30 mouse cellular contexts compared by ENCODE assay signal in the genomic region with DNA sequence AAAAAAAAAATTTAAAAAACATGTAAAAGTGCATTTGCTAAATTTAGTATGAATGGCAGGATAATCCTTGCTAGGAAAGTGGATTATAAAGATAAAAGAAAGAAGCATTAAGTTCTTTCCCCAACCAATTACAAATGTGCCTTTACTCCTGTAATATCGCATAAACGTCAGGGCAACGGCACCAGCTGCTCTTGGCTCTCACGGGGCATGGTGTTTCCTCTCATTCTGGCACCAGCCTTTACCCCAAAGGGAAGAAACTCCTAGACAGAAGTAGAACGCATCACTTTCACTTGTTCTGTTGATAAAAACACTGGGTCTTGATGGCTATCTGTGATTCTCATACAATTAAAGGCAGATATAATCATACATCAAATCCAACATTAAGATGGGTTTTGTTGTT.
DNase-seq lines count a peak whose midpoint lies in the region; ATAC-seq and TF ChIP-seq lines count a peak whose summit lies in the region.
"Had no signal": no experiment of that assay in that cellular context is flagged by ENCODE, and none has a peak within 500 bp of the region (broad histone marks: within the 10 kb centered on the region; RNA-seq: fewer than 3 reads in every experiment).

No protein-coding gene starts in this region.

- no peak overlapping the region for H3K4me2 ChIP-seq in midbrain, postnatal 0 days (ENCODE audit: low read depth, low read length, poor library complexity, severe bottlenecking)
- no peak overlapping the region for H3K4me2 ChIP-seq in midbrain, embryonic 13.5 days (replicated peaks)
- H3K4me2 ChIP-seq in heart, embryonic 11.5 days: no peak overlapping the region
- H3K4me2 ChIP-seq: embryonic facial prominence, embryonic 15.5 days; forebrain, embryonic 13.5 days; heart, embryonic 15.5 days; hindbrain, embryonic 13.5 days; lung, embryonic 14.5 days; midbrain, embryonic 11.5 days; neural tube, embryonic 15.5 days had no signal

- H3K4me1 ChIP-seq in midbrain, postnatal 0 days (ENCODE audit: insufficient read depth, low read length): no peaks in the 10 kb centered on the region
- no peaks in the 10 kb centered on the region for H3K4me1 ChIP-seq in midbrain, embryonic 13.5 days (replicated peaks)
- H3K4me1 ChIP-seq in heart, embryonic 11.5 days (ENCODE audit: control insufficient read depth, insufficient read depth, low read length): no peaks in the 10 kb centered on the region
- H3K4me1 ChIP-seq: embryonic facial prominence, embryonic 15.5 days; forebrain, embryonic 13.5 days; heart, embryonic 15.5 days; hindbrain, embryonic 13.5 days; neural tube, embryonic 15.5 days had no signal

- H3K27ac ChIP-seq in midbrain, postnatal 0 days (ENCODE audit: low read depth, low read length): no peak overlapping the region
- no peak overlapping the region for H3K27ac ChIP-seq in midbrain, embryonic 13.5 days
- no peak overlapping the region for H3K27ac ChIP-seq in heart, embryonic 11.5 days (ENCODE audit: low read depth, low read length)
- H3K27ac ChIP-seq: embryonic facial prominence, embryonic 15.5 days; forebrain, embryonic 13.5 days; heart, embryonic 15.5 days; hindbrain, embryonic 13.5 days; liver, embryonic 14.5 days; neural tube, embryonic 15.5 days; stomach, postnatal 0 days had no signal

- H3K4me3 ChIP-seq in midbrain, postnatal 0 days (ENCODE audit: low read depth, low read length): no peak overlapping the region
- no peak overlapping the region for H3K4me3 ChIP-seq in midbrain, embryonic 13.5 days (replicated peaks)
- H3K4me3 ChIP-seq in heart, embryonic 11.5 days (ENCODE audit: low read depth, low read length): no peak overlapping the region
- H3K4me3 ChIP-seq: embryonic facial prominence, embryonic 15.5 days; forebrain, embryonic 13.5 days; heart, embryonic 15.5 days; hindbrain, embryonic 13.5 days; neural tube, embryonic 15.5 days had no signal

- no peak for TF ChIP-seq CTCF in midbrain, postnatal 0 days (IDR thresholded peaks at IDR 0.05)

- H3K27me3 ChIP-seq in midbrain, postnatal 0 days (ENCODE audit: insufficient read depth, low read length): no peaks in the 10 kb centered on the region
- H3K27me3 ChIP-seq in midbrain, embryonic 13.5 days: no peaks in the 10 kb centered on the region
- H3K27me3 ChIP-seq in heart, embryonic 11.5 days (ENCODE audit: control insufficient read depth, insufficient read depth, low read length): no peaks in the 10 kb centered on the region
- H3K27me3 ChIP-seq: embryonic facial prominence, embryonic 15.5 days; forebrain, embryonic 13.5 days; heart, embryonic 15.5 days; hindbrain, embryonic 13.5 days; neural tube, embryonic 15.5 days had no signal

- peak; percentile 24 to 43 for DNase-seq in cerebellum, adult 18-20 months
- peak; percentile 13 for DNase-seq in midbrain, postnatal 0 days (ENCODE audit: low spot score)
- peak; percentile 44 to 57 for DNase-seq in cerebellum, postnatal 14 days
- DNase-seq in spleen, postnatal 36 days (ENCODE audit: low spot score in 2 of 2): no peak
- DNase-seq: adrenal gland, adult 8-10 months; gastrocnemius, postnatal 10 days; heart, postnatal 36 days; kidney, adult 9 months; kidney, postnatal 10 days; layer of hippocampus, postnatal 36 days; liver; lung, embryonic 14.5 days; lung, postnatal 14 days; retina, postnatal 1 day; spleen, adult 18-20 months; thymus, adult 18-20 months; thymus, postnatal 25 days had no signal

- no peaks in the 10 kb centered on the region for H3K9me3 ChIP-seq in midbrain, postnatal 0 days (ENCODE audit: low read length)
- H3K9me3 ChIP-seq in midbrain, embryonic 13.5 days: no peaks in the 10 kb centered on the region
- no peaks in the 10 kb centered on the region for H3K9me3 ChIP-seq in heart, embryonic 11.5 days (replicated peaks; ENCODE audit: control insufficient read depth, low read length)
- H3K9me3 ChIP-seq: embryonic facial prominence, embryonic 15.5 days; forebrain, embryonic 13.5 days; G1E; heart, embryonic 15.5 days; hindbrain, embryonic 13.5 days; neural tube, embryonic 15.5 days had no signal

- no peak overlapping the region for H3K9ac ChIP-seq in midbrain, postnatal 0 days (replicated peaks; ENCODE audit: low read length, poor library complexity, severe bottlenecking)
- H3K9ac ChIP-seq in midbrain, embryonic 13.5 days (replicated peaks): no peak overlapping the region
- no peak overlapping the region for H3K9ac ChIP-seq in heart, embryonic 11.5 days (ENCODE audit: low read depth, low read length)
- H3K9ac ChIP-seq: embryonic facial prominence, embryonic 15.5 days; forebrain, embryonic 13.5 days; heart, embryonic 15.5 days; hindbrain, embryonic 13.5 days; liver, embryonic 14.5 days; lung, embryonic 14.5 days; neural tube, embryonic 15.5 days had no signal

- ATAC-seq in cerebellum, adult (ENCODE audit: insufficient number of reproducible peaks, low FRiP score, low TSS enrichment): no peak
- no peak for ATAC-seq in midbrain, postnatal 0 days (ENCODE audit: low FRiP score)
- ATAC-seq in midbrain, embryonic 13.5 days: no peak
- no peak for ATAC-seq in heart, embryonic 11.5 days (replicated peaks; ENCODE audit: insufficient number of reproducible peaks, low FRiP score, low TSS enrichment)
- ATAC-seq: forebrain, embryonic 13.5 days; intestine, postnatal 0 days had no signal

- WGBS in midbrain, postnatal 0 days: 39% methylated on average over 5 of the region's 5 CpGs
- 54% methylated on average over 5 of the region's 5 CpGs for WGBS in midbrain, embryonic 13.5 days
- WGBS in heart, embryonic 11.5 days (ENCODE audit: insufficient replicate concordance): 84% methylated on average over 5 of the region's 5 CpGs

- no peaks in the 10 kb centered on the region for H3K36me3 ChIP-seq in midbrain, postnatal 0 days (ENCODE audit: insufficient read depth, low read length)
- no peaks in the 10 kb centered on the region for H3K36me3 ChIP-seq in midbrain, embryonic 13.5 days
- H3K36me3 ChIP-seq in heart, embryonic 11.5 days (ENCODE audit: control insufficient read depth, insufficient read depth, low read length): no peaks in the 10 kb centered on the region
- H3K36me3 ChIP-seq: embryonic facial prominence, embryonic 15.5 days; G1E; heart, embryonic 15.5 days; hindbrain, embryonic 13.5 days; neural tube, embryonic 15.5 days had no signal

Comparison
In these comparisons a context has a peak if more than half of its experiments do, and no peak if none do; other contexts are left out.
1. DNase-seq: peak in cerebellum, adult 18-20 months (2 of 2), midbrain, postnatal 0 days (single experiment) and cerebellum, postnatal 14 days (2 of 2); none in spleen, postnatal 36 days (0 of 2).